Mouse (Mus musculus): ENCODE results near the gene Agl. TPM values are rescaled to one million over a fixed set of nuclear protein-coding genes. Genes with fewer than 3 reads are reported as not detected.
A peak's percentile ranks its signal among the peaks of the same experiment; 100 is the strongest.
"Not testable (repeated sequence)": the region's sequence is repeated elsewhere in the genome, so short reads cannot be mapped to it uniquely, and the experiment has no call there.

Gene Agl
- polyA plus RNA-seq, 1 experiment, result 1.9 TPM

DNA sequence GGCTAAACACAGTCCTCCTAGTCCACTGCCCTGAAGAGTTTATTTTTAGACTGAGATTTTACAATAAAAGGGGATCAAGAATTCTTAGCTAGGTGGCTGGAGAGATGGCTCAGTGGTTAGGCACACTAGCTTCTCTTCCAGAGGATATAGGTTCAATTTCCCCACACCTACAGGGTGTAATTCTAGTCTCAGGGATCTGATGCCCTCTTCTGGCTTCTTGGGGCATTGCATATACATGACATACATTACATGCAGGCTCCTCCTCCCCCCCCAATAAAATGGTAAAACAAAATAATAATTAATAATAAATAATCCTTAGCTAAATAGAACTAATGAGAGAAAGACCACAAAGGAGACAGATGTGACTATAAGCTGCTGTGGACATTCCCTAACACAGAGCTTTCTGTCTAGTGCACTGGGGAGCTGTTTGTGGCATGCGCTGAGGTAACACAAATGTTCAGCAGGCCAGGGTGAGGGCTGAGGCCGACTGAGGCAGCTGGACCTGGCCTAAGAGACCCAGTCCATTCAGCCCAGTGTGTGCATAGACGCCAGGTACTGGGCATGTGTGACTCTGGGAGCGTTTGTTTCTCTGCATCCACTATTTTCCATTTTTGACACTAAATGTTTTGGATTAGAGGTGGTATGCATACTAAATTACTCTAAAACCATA lies 56.6 kb downstream of the Agl start:
- peaks cover 7% of the 10 kb centered on the region for H3K36me3 ChIP-seq (ENCODE audit: control insufficient read depth, insufficient read depth, low read length)
- WGBS, result 86% methylated on average over 4 of the region's 4 CpGs
- no peaks in the 10 kb centered on the region for H3K27me3 ChIP-seq (ENCODE audit: control insufficient read depth, insufficient read depth, low read length)
- H3K4me3 ChIP-seq (ENCODE audit: low read depth, low read length), result no peak overlapping the region
- TF ChIP-seq CTCF (IDR thresholded peaks at IDR 0.05; ENCODE audit: extremely low read depth, insufficient read length, insufficient replicate concordance, low read depth, low read length) (no peak), POLR2A (IDR thresholded peaks at IDR 0.05; ENCODE audit: low read depth, low read length) (no peak)
- no peaks in the 10 kb centered on the region for H3K4me1 ChIP-seq (ENCODE audit: control insufficient read depth, insufficient read depth, insufficient read length, low read length)
- no peak overlapping the region for H3K27ac ChIP-seq (ENCODE audit: insufficient read depth, low read depth, low read length)

DNA sequence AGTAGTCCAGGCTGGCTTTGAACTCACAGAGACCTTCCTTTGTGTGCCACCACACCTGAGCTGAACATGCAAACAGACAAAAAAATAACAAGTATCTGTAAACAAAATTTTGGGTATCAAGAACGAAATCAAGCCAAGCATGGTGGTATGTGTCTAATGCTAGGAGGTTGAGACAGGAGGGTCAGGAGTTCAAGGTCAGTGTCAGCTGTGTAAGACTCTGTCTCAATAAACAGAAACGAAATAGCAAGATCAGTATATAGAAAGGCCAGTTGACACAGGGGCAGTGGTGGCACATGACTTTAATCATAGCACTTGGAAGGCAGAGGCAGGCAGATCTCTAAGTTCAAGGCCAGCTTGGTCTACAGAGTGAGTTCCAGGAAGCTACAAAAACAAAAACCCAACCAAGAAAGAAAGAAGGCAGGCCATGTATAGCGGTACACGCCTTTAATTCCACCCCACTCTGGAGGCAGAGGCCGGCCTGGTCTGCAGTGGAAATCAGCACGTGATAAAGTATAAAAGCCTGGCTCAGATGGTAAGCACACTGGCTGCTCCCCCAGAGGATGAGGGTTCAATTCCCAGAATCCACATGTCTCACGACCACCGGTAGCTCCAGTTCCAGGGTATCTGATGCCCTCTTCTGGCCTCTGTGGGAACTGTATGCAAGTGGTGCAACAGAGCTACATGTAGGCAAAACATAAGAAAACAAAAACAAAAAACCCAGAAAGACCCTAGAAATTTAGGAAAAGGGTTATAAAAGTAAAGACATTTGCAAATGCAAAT lies 59.4 kb downstream of the Agl start:
- Histone ChIP-seq H3K27ac (ENCODE audit: insufficient read depth, low read depth, low read length) (no peak overlapping the region), H3K4me1 (ENCODE audit: control insufficient read depth, insufficient read depth, insufficient read length, low read length) (no peaks in the 10 kb centered on the region), H3K4me3 (ENCODE audit: low read depth, low read length) (no peak overlapping the region), H3K27me3 (ENCODE audit: control insufficient read depth, insufficient read depth, low read length) (no peaks in the 10 kb centered on the region), H3K36me3 (ENCODE audit: control insufficient read depth, insufficient read depth, low read length) (peaks cover 4% of the 10 kb centered on the region)
- TF ChIP-seq CTCF (IDR thresholded peaks at IDR 0.05; ENCODE audit: extremely low read depth, insufficient read length, insufficient replicate concordance, low read depth, low read length), result peak; percentile 68; the same call in 1 of the 2 replicates
- no peak for TF ChIP-seq POLR2A (IDR thresholded peaks at IDR 0.05; ENCODE audit: low read depth, low read length)
- WGBS, result 63% methylated on average over 8 of the region's 8 CpGs

DNA sequence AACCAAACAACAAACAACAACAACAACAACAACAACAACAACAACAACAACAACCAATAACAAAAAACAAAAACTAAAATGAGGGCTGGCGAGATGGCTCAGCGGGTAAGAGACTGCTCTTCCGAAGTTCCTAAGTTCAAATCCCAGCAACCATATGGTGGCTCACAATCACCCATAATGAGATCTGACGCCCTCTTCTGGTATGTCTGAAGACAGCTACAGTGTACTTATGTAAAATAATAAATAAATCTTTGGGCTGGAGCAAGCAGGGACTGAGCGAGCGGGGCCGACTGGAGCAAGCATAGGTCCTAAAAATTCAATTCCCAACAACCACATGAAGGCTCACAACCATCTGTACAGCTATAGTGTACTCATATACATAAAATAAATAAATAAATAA lies 60.3 kb downstream of the Agl start:
- not testable (repeated sequence) for H3K4me1 ChIP-seq (ENCODE audit: control insufficient read depth, insufficient read depth, insufficient read length, low read length); H3K27me3 ChIP-seq (ENCODE audit: control insufficient read depth, insufficient read depth, low read length); H3K36me3 ChIP-seq (ENCODE audit: control insufficient read depth, insufficient read depth, low read length); H3K27ac ChIP-seq (ENCODE audit: insufficient read depth, low read depth, low read length); H3K4me3 ChIP-seq (ENCODE audit: low read depth, low read length)
- WGBS, result 92% methylated on average over 7 of the region's 7 CpGs

- H3K27ac ChIP-seq (ENCODE audit: insufficient read depth, low read depth, low read length), result no peak overlapping the region
- 0 out of 2 replicates have a peak, but pooled peaks cover 3% of the 10 kb centered on the region for H3K36me3 ChIP-seq (ENCODE audit: control insufficient read depth, insufficient read depth, low read length)
- H3K4me1 ChIP-seq (ENCODE audit: control insufficient read depth, insufficient read depth, insufficient read length, low read length), result no peaks in the 10 kb centered on the region
- H3K4me3 ChIP-seq (ENCODE audit: low read depth, low read length), result no peak overlapping the region
- H3K27me3 ChIP-seq (ENCODE audit: control insufficient read depth, insufficient read depth, low read length), result no peaks in the 10 kb centered on the region
- no peak for TF ChIP-seq POLR2A (IDR thresholded peaks at IDR 0.05; ENCODE audit: low read depth, low read length)
- TF ChIP-seq CTCF (IDR thresholded peaks at IDR 0.05; ENCODE audit: extremely low read depth, insufficient read length, insufficient replicate concordance, low read depth, low read length), result no peak
- 84% methylated on average over 9 of the region's 9 CpGs for WGBS
Observed at GRCm38 (mm10) chr3:116740963-116741362, 67.0 kb downstream of the Agl start.

DNA sequence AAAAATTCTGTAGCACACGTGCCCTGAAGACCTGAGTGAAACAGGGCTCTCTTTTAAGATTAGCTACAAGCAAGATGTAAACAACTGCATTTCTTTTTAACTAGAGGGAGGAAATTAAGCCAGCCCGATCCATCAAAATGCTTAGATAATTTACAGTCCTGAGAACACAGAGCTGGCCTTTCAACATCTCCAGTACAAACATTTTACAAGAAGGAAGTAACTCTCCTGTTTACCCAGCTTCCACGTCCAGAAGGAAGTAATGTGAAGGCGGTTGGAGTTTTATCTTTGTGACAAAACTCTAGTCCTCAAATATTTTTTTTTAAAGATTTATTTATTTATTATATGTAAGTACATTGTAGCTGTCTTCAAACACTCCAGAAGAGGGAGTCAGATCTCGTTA lies 67.9 kb downstream of the Agl start:
- Histone ChIP-seq H3K36me3 (ENCODE audit: control insufficient read depth, insufficient read depth, low read length) (0 out of 2 replicates have a peak, but pooled peaks cover 3% of the 10 kb centered on the region), H3K27me3 (ENCODE audit: control insufficient read depth, insufficient read depth, low read length) (no peaks in the 10 kb centered on the region), H3K27ac (ENCODE audit: insufficient read depth, low read depth, low read length) (no peak overlapping the region), H3K4me1 (ENCODE audit: control insufficient read depth, insufficient read depth, insufficient read length, low read length) (no peaks in the 10 kb centered on the region), H3K4me3 (ENCODE audit: low read depth, low read length) (no peak overlapping the region)
- 19% methylated on average over 5 of the region's 5 CpGs for WGBS
- TF ChIP-seq CTCF (IDR thresholded peaks at IDR 0.05; ENCODE audit: extremely low read depth, insufficient read length, insufficient replicate concordance, low read depth, low read length) (no peak), POLR2A (IDR thresholded peaks at IDR 0.05; ENCODE audit: low read depth, low read length) (no peak)

- TF ChIP-seq CTCF (IDR thresholded peaks at IDR 0.05; ENCODE audit: extremely low read depth, insufficient read length, insufficient replicate concordance, low read depth, low read length) (no peak), POLR2A (IDR thresholded peaks at IDR 0.05; ENCODE audit: low read depth, low read length) (no peak)
- H3K4me3 ChIP-seq (ENCODE audit: low read depth, low read length), result no peak overlapping the region
- 79% methylated on average over 8 of the region's 8 CpGs for WGBS
- H3K27me3 ChIP-seq (ENCODE audit: control insufficient read depth, insufficient read depth, low read length), result no peaks in the 10 kb centered on the region
- H3K36me3 ChIP-seq (ENCODE audit: control insufficient read depth, insufficient read depth, low read length), result no peaks in the 10 kb centered on the region
- no peaks in the 10 kb centered on the region for H3K4me1 ChIP-seq (ENCODE audit: control insufficient read depth, insufficient read depth, insufficient read length, low read length)
- no peak overlapping the region for H3K27ac ChIP-seq (ENCODE audit: insufficient read depth, low read depth, low read length)
Observed at GRCm38 (mm10) chr3:116737326-116737731, 70.6 kb downstream of the Agl start.

DNA sequence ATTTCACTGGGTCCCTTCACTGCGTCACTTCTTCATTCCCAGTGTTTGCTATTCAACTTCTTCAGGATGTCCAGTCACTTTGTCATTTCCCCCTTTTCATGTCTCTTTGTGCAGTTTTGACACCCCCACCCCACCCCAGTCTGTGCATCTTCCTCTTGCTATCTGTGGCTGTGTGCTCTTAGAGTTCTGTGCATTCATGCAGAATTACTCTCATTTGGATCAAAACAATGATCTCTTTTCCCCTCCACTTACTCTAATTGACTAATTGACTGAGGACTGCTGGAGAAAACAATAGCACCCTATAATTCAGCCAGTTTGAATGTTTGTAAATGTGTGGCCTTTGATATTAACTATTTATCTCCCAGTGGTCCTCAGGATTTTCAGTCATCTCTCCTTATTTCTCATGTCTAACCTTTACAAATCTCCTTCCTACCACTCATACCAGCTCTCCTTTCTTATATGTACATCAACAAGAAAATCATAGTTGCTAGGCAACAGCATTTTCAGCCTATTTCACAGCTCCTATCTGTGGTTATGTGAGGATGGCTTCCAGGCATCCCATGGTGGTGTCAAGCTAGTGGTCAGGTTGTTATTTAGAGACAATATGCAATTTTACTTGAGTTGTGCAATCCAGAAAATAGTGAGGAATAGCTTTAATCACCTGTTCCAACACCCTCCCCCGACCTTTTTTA lies 78.3 kb downstream of the Agl start:
- H3K27ac ChIP-seq (ENCODE audit: insufficient read depth, low read depth, low read length), result no peak overlapping the region
- H3K4me3 ChIP-seq (ENCODE audit: low read depth, low read length), result no peak overlapping the region
- WGBS, result 80% methylated on average over 2 of the region's 2 CpGs
- H3K27me3 ChIP-seq (ENCODE audit: control insufficient read depth, insufficient read depth, low read length), result no peaks in the 10 kb centered on the region
- no peaks in the 10 kb centered on the region for H3K36me3 ChIP-seq (ENCODE audit: control insufficient read depth, insufficient read depth, low read length)
- H3K4me1 ChIP-seq (ENCODE audit: control insufficient read depth, insufficient read depth, insufficient read length, low read length), result peaks cover 12% of the 10 kb centered on the region; the same call in 1 of the 2 replicates
- TF ChIP-seq CTCF (IDR thresholded peaks at IDR 0.05; ENCODE audit: extremely low read depth, insufficient read length, insufficient replicate concordance, low read depth, low read length), result no peak
- TF ChIP-seq POLR2A (IDR thresholded peaks at IDR 0.05; ENCODE audit: low read depth, low read length), result no peak

Measured in small intestine, adult 2 months (tissue).